Mouse (Mus musculus): ENCODE data around the gene Spon1. TPM values are rescaled to one million over a fixed set of nuclear protein-coding genes. Genes with fewer than 3 reads are reported as not detected.

The Spon1 gene
- total and polyA plus RNA-seq, 3 experiments = not detected

GRCm38 (mm10) chr7:113772135-113772534 is 6.3 kb downstream of the Spon1 start:
- peaks cover 0 to 7% of the 10 kb centered on the region in 2 experiments; a peak in 2 of 4 replicates for H3K4me1 ChIP-seq (ENCODE audit: control insufficient read depth in 1 of 2, insufficient read depth in 2 of 2)
- in situ Hi-C loops (cut with MboI; ENCODE audit: low pct_ligation_motif_present, low pct_unique_long_range_greater_than_20kb, low sequenced_read_pairs) = no loop called here
- H3K36me3 ChIP-seq (replicated peaks in 1 of 2; ENCODE audit: control insufficient read depth in 1 of 2, insufficient read depth in 1 of 2, low read length in 1 of 2) = no peaks in the 10 kb centered on the region
- no peaks in the 10 kb centered on the region for H3K79me2 ChIP-seq (replicated peaks; ENCODE audit: control insufficient read depth, extremely low read depth, insufficient read depth, poor library complexity, severe bottlenecking)
- H3K4me3 ChIP-seq (replicated peaks in 1 of 3; ENCODE audit: low read depth in 2 of 3, low read length in 2 of 3, poor library complexity in 1 of 3) = no peak overlapping the region
- no peak overlapping the region for H3K27ac ChIP-seq (ENCODE audit: insufficient read depth, low read depth)
- peaks cover 5% of the 10 kb centered on the region for H3K9me3 ChIP-seq (replicated peaks; ENCODE audit: low read length)
- no peak overlapping the region for H3K9ac ChIP-seq (ENCODE audit: insufficient read depth, low read depth)
- DNase-seq (ENCODE audit: extremely low read depth) = peak; percentile 10
- TF ChIP-seq SMC3 (IDR thresholded peaks at IDR 0.05; ENCODE audit: low read depth, low read length) (no peak), CTCF (conservative IDR thresholded peaks at IDR 0.05 in 1 of 2, IDR thresholded peaks at IDR 0.05 in 1 of 2; ENCODE audit: low read depth in 2 of 2, low read length in 2 of 2) (peak; percentile 13 to 37; a peak in 2 of 4 replicates), ZKSCAN1 (IDR thresholded peaks at IDR 0.05; ENCODE audit: borderline replicate concordance, low read depth, low read length) (no peak), RAD21 (IDR thresholded peaks at IDR 0.05; ENCODE audit: low read depth, low read length) (peak; percentile 14)
- dilution Hi-C loops (cut with MboI; ENCODE audit: extremely low pct_ligation_motif_present, extremely low pct_unique_long_range_greater_than_20kb, low sequenced_read_pairs) = no loop called here
- peaks cover 9% of the 10 kb centered on the region for H3K27me3 ChIP-seq (replicated peaks)
- no peak overlapping the region for H3K4me2 ChIP-seq (ENCODE audit: insufficient read depth, low read depth, poor library complexity, severe bottlenecking)

GRCm38 (mm10) chr7:113773436-113773835 is 7.6 kb downstream of the Spon1 start:
- no peaks in the 10 kb centered on the region for H3K79me2 ChIP-seq (replicated peaks; ENCODE audit: control insufficient read depth, extremely low read depth, insufficient read depth, poor library complexity, severe bottlenecking)
- dilution Hi-C loops (cut with MboI; ENCODE audit: extremely low pct_ligation_motif_present, extremely low pct_unique_long_range_greater_than_20kb, low sequenced_read_pairs) = no loop called here
- peaks cover 5% of the 10 kb centered on the region for H3K9me3 ChIP-seq (replicated peaks; ENCODE audit: low read length)
- DNase-seq (ENCODE audit: extremely low read depth) = peak; percentile 13
- peaks cover 7% of the 10 kb centered on the region for H3K27me3 ChIP-seq (replicated peaks)
- peaks cover 0 to 7% of the 10 kb centered on the region in 2 experiments; a peak in 2 of 4 replicates for H3K4me1 ChIP-seq (ENCODE audit: control insufficient read depth in 1 of 2, insufficient read depth in 2 of 2)
- no peak overlapping the region for H3K4me3 ChIP-seq (replicated peaks in 1 of 3; ENCODE audit: low read depth in 2 of 3, low read length in 2 of 3, poor library complexity in 1 of 3)
- no peaks in the 10 kb centered on the region for H3K36me3 ChIP-seq (replicated peaks in 1 of 2; ENCODE audit: control insufficient read depth in 1 of 2, insufficient read depth in 1 of 2, low read length in 1 of 2)
- in situ Hi-C loops (cut with MboI; ENCODE audit: low pct_ligation_motif_present, low pct_unique_long_range_greater_than_20kb, low sequenced_read_pairs) = no loop called here
- no peak overlapping the region for H3K9ac ChIP-seq (ENCODE audit: insufficient read depth, low read depth)
- TF ChIP-seq CTCF (conservative IDR thresholded peaks at IDR 0.05 in 1 of 2, IDR thresholded peaks at IDR 0.05 in 1 of 2; ENCODE audit: low read depth in 2 of 2, low read length in 2 of 2) (no peak), MYC (IDR thresholded peaks at IDR 0.05; ENCODE audit: low read depth, low read length) (no peak), NRF1 (IDR thresholded peaks at IDR 0.05; ENCODE audit: low read depth, low read length) (no peak), TBP (conservative IDR thresholded peaks at IDR 0.05; ENCODE audit: low read depth, low read length) (no peak)
- no peak overlapping the region for H3K27ac ChIP-seq (ENCODE audit: insufficient read depth, low read depth)
- no peak overlapping the region for H3K4me2 ChIP-seq (ENCODE audit: insufficient read depth, low read depth, poor library complexity, severe bottlenecking)

GRCm38 (mm10) chr7:113774039-113774438 is 8.2 kb downstream of the Spon1 start:
- in situ Hi-C loops (cut with MboI; ENCODE audit: low pct_ligation_motif_present, low pct_unique_long_range_greater_than_20kb, low sequenced_read_pairs) = no loop called here
- dilution Hi-C loops (cut with MboI; ENCODE audit: extremely low pct_ligation_motif_present, extremely low pct_unique_long_range_greater_than_20kb, low sequenced_read_pairs) = no loop called here
- no peak overlapping the region for H3K9ac ChIP-seq (ENCODE audit: insufficient read depth, low read depth)
- TF ChIP-seq UBTF (IDR thresholded peaks at IDR 0.05; ENCODE audit: low read depth, low read length) (no peak), USF2 (conservative IDR thresholded peaks at IDR 0.05; ENCODE audit: low read depth, low read length) (no peak), SIN3A (IDR thresholded peaks at IDR 0.05; ENCODE audit: low read length) (no peak), RAD21 (IDR thresholded peaks at IDR 0.05; ENCODE audit: low read depth, low read length) (peak; percentile 66), HCFC1 (IDR thresholded peaks at IDR 0.05; ENCODE audit: low read depth, low read length) (no peak), JUN (IDR thresholded peaks at IDR 0.05; ENCODE audit: insufficient read depth, low read depth, low read length) (no peak), MAZ (IDR thresholded peaks at IDR 0.05; ENCODE audit: low read depth, low read length) (no peak), NRF1 (IDR thresholded peaks at IDR 0.05; ENCODE audit: low read depth, low read length) (no peak), SMC3 (IDR thresholded peaks at IDR 0.05; ENCODE audit: low read depth, low read length) (peak; percentile 85), ZKSCAN1 (IDR thresholded peaks at IDR 0.05; ENCODE audit: borderline replicate concordance, low read depth, low read length) (no peak), ETS1 (conservative IDR thresholded peaks at IDR 0.05; ENCODE audit: low read depth, low read length) (no peak), MAX (IDR thresholded peaks at IDR 0.05; ENCODE audit: low read length) (no peak), IRF4 (IDR thresholded peaks at IDR 0.05; ENCODE audit: low read depth, low read length) (0 out of 2 replicates have a peak, but pooled peaks have one; percentile 15), MEF2A (IDR thresholded peaks at IDR 0.05; ENCODE audit: borderline replicate concordance, low read depth, low read length) (0 out of 2 replicates have a peak, but pooled peaks have one; percentile 28), ZMIZ1 (IDR thresholded peaks at IDR 0.05; ENCODE audit: low read depth, low read length) (no peak), KAT2A (IDR thresholded peaks at IDR 0.05; ENCODE audit: insufficient replicate concordance, low read length) (no peak), USF1 (IDR thresholded peaks at IDR 0.05; ENCODE audit: low read depth, low read length) (no peak), CHD2 (IDR thresholded peaks at IDR 0.05; ENCODE audit: low read length) (no peak), CHD1 (IDR thresholded peaks at IDR 0.05; ENCODE audit: low read depth, low read length) (no peak), ZNF384 (IDR thresholded peaks at IDR 0.05; ENCODE audit: low read depth, low read length) (no peak), POLR2AphosphoS2 (IDR thresholded peaks at IDR 0.05; ENCODE audit: low read depth, low read length) (no peak), MYC (IDR thresholded peaks at IDR 0.05; ENCODE audit: low read depth, low read length) (no peak)

More at GRCm38 (mm10) chr7:113774039-113774438, 8.2 kb downstream of the Spon1 start:
- peaks cover 5% of the 10 kb centered on the region for H3K9me3 ChIP-seq (replicated peaks; ENCODE audit: low read length)
- no peaks in the 10 kb centered on the region for H3K36me3 ChIP-seq (replicated peaks in 1 of 2; ENCODE audit: control insufficient read depth in 1 of 2, insufficient read depth in 1 of 2, low read length in 1 of 2)
- DNase-seq (ENCODE audit: extremely low read depth) = peak; percentile 57
- H3K4me2 ChIP-seq (ENCODE audit: insufficient read depth, low read depth, poor library complexity, severe bottlenecking) = no peak overlapping the region
- peaks cover 3% of the 10 kb centered on the region for H3K27me3 ChIP-seq (replicated peaks)
- H3K27ac ChIP-seq (ENCODE audit: insufficient read depth, low read depth) = no peak overlapping the region
- H3K4me1 ChIP-seq (ENCODE audit: control insufficient read depth in 1 of 2, insufficient read depth in 2 of 2) = peaks cover 0 to 7% of the 10 kb centered on the region in 2 experiments; a peak in 2 of 4 replicates
- H3K79me2 ChIP-seq (replicated peaks; ENCODE audit: control insufficient read depth, extremely low read depth, insufficient read depth, poor library complexity, severe bottlenecking) = no peaks in the 10 kb centered on the region
- no peak overlapping the region for H3K4me3 ChIP-seq (replicated peaks in 1 of 3; ENCODE audit: low read depth in 2 of 3, low read length in 2 of 3, poor library complexity in 1 of 3)
